In genomic region chr2:159062266-159062665, GRCm38 (mm10) we compare ENCODE assay signal across 10 mouse cellular contexts.
DNase-seq lines count a peak whose midpoint lies in the region; ATAC-seq and TF ChIP-seq lines count a peak whose summit lies in the region.
"Had no signal": no experiment of that assay in that cellular context is flagged by ENCODE, and none has a peak within 500 bp of the region (broad histone marks: within the 10 kb centered on the region; RNA-seq: fewer than 3 reads in every experiment).

No protein-coding gene starts in this region.

- 79% methylated on average over 2 of the region's 2 CpGs for WGBS in limb, embryonic 14.5 days
- WGBS in limb, embryonic 10.5 days, result 91% methylated on average over 2 of the region's 2 CpGs

- H3K4me3 ChIP-seq in limb, embryonic 14.5 days (replicated peaks; ENCODE audit: low read length), result no peak overlapping the region
- H3K4me3 ChIP-seq in limb, embryonic 10.5 days, result no peak overlapping the region
- H3K4me3 ChIP-seq: embryonic facial prominence, embryonic 15.5 days had no signal

- H3K36me3 ChIP-seq in limb, embryonic 14.5 days (ENCODE audit: control insufficient read depth, insufficient read depth, low read length), result no peaks in the 10 kb centered on the region
- H3K36me3 ChIP-seq in limb, embryonic 10.5 days, result no peaks in the 10 kb centered on the region
- H3K36me3 ChIP-seq: embryonic facial prominence, embryonic 15.5 days had no signal

- H3K4me1 ChIP-seq in limb, embryonic 14.5 days (ENCODE audit: control insufficient read depth, insufficient read depth, low read length), result no peaks in the 10 kb centered on the region
- H3K4me1 ChIP-seq in limb, embryonic 10.5 days, result no peaks in the 10 kb centered on the region; the same call in 1 of the 2 replicates
- H3K4me1 ChIP-seq: embryonic facial prominence, embryonic 15.5 days had no signal

- no peak for DNase-seq in frontal cortex, postnatal 14 days (ENCODE audit: low spot score in 2 of 2)
- peak; percentile 28 for DNase-seq in limb, embryonic 14.5 days (ENCODE audit: low spot score)
- no peak for DNase-seq in limb, embryonic 10.5 days (ENCODE audit: low spot score)
- DNase-seq in gastrocnemius, postnatal 25 days, result peak; percentile 14
- DNase-seq in lung, postnatal 14 days, result peak; percentile 52
- DNase-seq in yolk sac, embryonic 10.5 days (ENCODE audit: low spot score), result no peak
- no peak for DNase-seq in thymus, postnatal 25 days

- H3K27ac ChIP-seq in limb, embryonic 14.5 days (replicated peaks; ENCODE audit: low read depth, low read length), result no peak overlapping the region
- H3K27ac ChIP-seq in limb, embryonic 10.5 days, result no peak overlapping the region
- H3K27ac ChIP-seq: embryonic facial prominence, embryonic 15.5 days had no signal

- no peak for TF ChIP-seq POLR2A in limb, embryonic 14.5 days (IDR thresholded peaks at IDR 0.05; ENCODE audit: borderline replicate concordance, extremely low read depth, insufficient read depth, insufficient read length)

- ATAC-seq in frontal cortex, adult (ENCODE audit: low TSS enrichment), result peak; percentile 67; the same call in 1 of the 2 replicates
- no peak for ATAC-seq in limb, embryonic 14.5 days (ENCODE audit: low FRiP score, low read depth)
- ATAC-seq: activated CD4-positive, CD25-positive, alpha-beta regulatory T cell, adult 4 months had no signal

- H3K9ac ChIP-seq in limb, embryonic 14.5 days (ENCODE audit: low read depth, low read length, severe bottlenecking), result no peak overlapping the region
- H3K9ac ChIP-seq: embryonic facial prominence, embryonic 15.5 days had no signal

- H3K4me2 ChIP-seq in limb, embryonic 14.5 days (replicated peaks; ENCODE audit: low read depth, low read length, severe bottlenecking), result no peak overlapping the region
- H3K4me2 ChIP-seq: embryonic facial prominence, embryonic 15.5 days had no signal

- H3K9me3 ChIP-seq in limb, embryonic 14.5 days (ENCODE audit: control insufficient read depth, low read length), result no peaks in the 10 kb centered on the region
- no peaks in the 10 kb centered on the region for H3K9me3 ChIP-seq in limb, embryonic 10.5 days (replicated peaks)
- H3K9me3 ChIP-seq: embryonic facial prominence, embryonic 15.5 days had no signal

- no peaks in the 10 kb centered on the region for H3K27me3 ChIP-seq in limb, embryonic 14.5 days (ENCODE audit: control insufficient read depth, insufficient read depth, low read length)
- peaks cover 32% of the 10 kb centered on the region for H3K27me3 ChIP-seq in limb, embryonic 10.5 days (ENCODE audit: low read depth, poor library complexity, severe bottlenecking)
- H3K27me3 ChIP-seq: embryonic facial prominence, embryonic 15.5 days had no signal

Comparison
In these comparisons a context has a peak if more than half of its experiments do, and no peak if none do; other contexts are left out.
1. DNase-seq: peak in limb, embryonic 14.5 days (single experiment), gastrocnemius, postnatal 25 days (single experiment) and lung, postnatal 14 days (single experiment); none in frontal cortex, postnatal 14 days (0 of 2), limb, embryonic 10.5 days (single experiment), yolk sac, embryonic 10.5 days (single experiment) and thymus, postnatal 25 days (single experiment).